Mouse (Mus musculus): ENCODE measurements around the gene Pgm5.
A peak's percentile ranks its signal among the peaks of the same experiment; 100 is the strongest.
"Not testable (repeated sequence)": the region's sequence is repeated elsewhere in the genome, so short reads cannot be mapped to it uniquely, and the experiment has no call there.

The Pgm5 gene

DNA sequence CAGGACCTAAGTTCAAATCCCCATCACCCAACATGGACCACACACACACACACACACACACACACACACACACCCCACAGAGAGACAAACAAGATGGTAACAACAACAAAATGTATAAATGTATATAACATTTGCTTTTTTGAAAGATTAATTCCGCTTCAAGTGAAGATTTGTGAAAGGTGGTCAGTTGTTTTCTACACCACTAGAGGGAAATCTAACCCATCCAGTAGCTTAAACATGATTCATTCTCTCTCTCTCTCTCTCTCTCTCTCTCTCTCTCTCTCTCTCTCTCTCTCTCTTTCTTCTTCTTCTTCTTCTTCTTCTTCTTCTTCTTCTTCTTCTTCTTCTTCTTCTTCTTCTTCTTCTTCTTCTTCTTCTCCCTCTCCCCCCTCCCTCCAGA is 158.5 kb downstream of the Pgm5 start:
- DNase-seq: not testable (repeated sequence)

DNA sequence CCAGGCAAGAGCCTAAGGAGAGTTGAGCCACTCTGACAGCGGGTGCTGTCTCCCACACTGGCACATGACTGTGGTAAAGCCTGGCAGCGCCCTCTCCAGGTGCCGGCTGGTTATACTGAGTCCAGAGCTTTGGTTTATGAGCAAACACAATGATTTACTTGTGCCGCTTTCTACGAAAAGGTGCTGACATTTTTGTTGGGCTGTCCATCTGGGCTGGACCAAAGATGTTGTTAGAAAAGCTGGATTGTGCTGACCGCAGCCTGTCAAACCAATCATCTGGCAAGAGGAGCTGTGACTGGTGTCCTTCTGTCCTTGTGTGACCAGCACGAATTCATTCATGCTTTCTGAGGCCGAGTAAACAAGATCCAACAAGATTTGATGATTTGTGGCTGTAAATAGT is 159.9 kb downstream of the Pgm5 start:
- DNase-seq: no peak

DNA sequence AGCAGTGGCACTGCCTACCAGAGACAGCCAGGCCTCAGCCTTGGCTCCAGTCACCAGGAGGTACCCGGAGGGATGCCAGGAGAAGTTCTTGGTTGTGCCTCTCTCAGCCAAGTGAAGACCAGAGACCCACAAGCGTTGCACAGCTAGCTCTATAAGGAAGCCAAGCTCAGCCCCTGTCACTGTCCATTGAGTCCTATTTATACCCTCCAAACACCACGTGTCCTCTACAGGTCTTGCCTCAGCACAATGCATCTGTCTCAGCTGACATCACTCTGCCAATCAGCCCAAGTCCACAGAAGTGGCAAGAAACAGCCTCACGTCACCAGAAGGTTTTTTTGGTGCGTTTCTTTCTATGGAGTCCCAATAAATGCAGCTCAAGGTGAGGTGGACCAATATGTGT is 161.0 kb downstream of the Pgm5 start:
- no peak for DNase-seq

DNA sequence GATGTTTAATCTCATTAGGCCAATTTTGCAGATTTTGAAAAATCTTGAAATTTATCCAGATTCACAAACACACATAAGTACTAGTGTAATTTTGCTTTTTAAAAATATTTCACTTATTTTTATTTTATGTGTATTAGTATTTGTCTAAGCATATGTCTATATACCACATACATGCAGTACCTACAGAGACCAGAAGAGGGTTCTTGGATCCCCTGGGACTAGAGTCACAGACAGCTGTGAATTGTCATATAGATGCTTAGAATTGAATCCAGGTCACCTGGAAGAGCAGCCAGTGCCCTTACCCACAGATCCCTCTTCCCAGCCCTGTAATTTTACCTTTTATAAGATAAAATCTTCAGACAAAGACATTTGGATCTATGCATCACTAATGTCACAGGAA is 161.7 kb downstream of the Pgm5 start:
- no peak for DNase-seq

DNA sequence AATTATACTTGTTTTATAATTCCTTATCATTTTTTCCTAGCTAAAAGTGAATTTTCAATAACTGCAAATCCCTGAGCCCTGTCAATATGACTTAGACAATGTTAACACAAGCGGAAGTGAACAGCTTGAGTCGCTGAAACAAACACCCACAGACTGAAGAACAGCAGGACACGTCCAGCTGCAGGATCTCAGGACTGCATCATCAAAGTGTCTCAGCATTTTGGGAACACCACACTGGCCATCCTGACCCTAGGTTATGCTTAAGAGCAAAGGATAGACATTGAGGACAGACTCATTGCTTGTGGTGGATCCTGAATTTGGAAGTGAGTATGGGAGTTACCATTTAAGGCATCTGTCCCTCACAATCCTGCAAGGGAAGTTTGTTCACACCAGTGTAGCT is 162.5 kb downstream of the Pgm5 start:
- DNase-seq: no peak

DNA sequence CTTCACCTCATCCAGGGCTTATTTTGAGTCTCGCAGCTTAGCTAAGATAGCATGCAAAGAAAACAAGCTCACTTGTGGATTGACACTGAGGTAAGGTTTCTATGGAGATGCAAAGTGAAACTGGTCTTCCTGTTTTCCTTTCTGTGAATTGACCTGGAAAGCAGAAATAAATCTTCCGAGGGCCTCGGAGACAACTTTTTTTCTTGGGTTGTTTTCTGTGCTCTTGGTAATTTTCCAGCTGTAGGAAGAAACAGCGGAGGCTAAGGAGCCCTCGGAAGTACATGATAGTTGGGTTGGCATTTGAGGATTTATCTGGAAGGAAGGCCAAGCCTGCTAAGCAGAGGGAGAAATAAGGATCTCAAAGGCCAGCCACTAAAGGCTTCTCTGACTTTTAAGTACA is 163.0 kb downstream of the Pgm5 start:
- no peak for DNase-seq

DNA sequence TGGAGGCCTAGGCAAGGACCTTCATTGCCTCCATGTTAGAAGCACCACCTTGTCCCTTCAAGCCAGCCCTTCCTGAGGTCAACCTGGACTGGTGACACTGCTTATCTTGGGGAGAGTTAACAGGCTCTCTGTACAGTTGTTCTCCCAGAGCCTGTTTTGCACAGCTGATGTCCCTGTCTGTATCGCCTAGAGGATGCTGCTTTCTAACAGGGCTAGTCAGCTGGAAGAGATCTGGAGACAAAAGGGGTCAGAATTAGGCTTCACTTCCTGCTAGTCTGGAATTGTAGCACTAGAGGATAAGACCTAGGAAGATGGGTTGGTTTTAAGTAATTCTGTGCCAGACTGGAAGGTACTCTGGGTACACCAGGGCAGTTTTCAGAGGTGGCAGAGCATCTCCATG is 163.7 kb downstream of the Pgm5 start:
- no peak for DNase-seq

DNA sequence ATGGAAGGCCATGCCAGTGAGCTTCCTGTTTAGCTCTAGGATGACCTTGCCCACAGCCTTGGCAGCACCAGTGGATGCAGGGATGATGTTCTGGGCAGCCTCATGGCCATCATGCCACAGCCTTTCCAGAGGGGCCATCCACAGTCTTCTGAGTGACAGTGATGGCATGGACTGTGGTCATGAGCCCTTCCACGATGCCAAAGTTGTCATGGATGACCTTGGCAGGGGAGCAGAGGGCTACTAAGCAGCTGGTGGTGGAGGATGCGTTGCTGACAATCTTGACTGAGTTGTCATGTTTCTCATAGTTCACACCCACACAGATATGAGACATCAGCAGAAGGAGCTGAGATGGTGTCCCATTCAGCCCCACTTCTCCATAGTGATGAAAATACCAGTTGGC is 169.0 kb downstream of the Pgm5 start:
- DNase-seq: no peak

DNA sequence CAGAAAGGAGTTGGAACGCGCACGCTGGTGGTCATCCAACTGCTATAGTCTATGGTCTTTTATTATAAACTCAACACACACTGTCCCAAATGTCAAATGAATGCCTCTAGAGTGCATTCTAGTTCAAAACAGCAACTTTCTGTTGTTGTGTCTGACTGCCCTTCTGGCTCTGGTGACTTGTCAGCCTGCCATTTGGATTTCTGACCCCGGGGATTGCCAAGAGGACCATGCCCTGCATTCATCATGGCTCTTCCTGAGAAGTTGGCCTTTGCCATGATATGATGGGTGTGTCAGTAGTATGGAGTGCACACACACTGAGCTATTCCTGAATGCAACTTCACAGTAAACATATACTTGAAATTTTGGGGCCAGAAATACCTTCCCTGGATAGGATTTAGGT is 172.1 kb downstream of the Pgm5 start:
- no peak for DNase-seq

DNA sequence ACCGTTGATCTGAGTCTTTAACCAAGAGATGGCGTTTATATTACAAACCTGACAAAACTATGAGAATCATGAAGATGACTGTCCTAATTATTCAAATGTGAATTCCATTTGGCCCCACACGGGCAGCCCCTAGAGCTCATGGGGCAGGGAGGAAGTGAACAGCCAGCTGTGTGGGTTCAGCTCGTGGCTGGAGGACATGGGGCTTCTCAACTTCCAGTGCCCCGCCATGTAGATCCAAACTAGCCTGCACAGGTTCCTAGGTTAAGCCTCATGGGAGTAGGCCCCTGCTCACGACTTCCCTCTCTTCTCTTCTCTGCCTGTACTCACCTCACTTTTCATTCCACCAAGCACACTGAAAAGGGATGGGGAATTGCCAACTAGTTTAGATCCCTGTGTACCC is 173.3 kb downstream of the Pgm5 start:
- DNase-seq: no peak

DNA sequence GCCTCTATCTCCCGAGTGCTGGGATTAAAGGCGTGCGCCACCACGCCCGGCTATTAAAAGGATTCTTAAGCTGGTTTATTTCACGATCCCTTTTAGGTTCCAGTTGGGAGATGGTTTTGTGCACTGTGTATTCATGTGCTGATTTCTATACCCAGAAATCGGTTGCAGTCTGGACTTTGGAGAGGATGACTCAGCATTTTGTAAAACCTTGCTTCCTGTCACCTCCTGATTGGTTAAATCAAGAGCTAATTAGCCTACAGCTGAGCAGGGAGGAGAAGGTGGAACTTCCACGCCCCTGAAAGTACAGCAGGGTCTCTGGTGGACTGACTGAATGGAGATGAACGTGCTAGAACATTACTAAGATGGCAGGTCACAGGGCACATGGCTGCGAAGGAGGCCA is 175.2 kb downstream of the Pgm5 start:
- DNase-seq: no peak

DNA sequence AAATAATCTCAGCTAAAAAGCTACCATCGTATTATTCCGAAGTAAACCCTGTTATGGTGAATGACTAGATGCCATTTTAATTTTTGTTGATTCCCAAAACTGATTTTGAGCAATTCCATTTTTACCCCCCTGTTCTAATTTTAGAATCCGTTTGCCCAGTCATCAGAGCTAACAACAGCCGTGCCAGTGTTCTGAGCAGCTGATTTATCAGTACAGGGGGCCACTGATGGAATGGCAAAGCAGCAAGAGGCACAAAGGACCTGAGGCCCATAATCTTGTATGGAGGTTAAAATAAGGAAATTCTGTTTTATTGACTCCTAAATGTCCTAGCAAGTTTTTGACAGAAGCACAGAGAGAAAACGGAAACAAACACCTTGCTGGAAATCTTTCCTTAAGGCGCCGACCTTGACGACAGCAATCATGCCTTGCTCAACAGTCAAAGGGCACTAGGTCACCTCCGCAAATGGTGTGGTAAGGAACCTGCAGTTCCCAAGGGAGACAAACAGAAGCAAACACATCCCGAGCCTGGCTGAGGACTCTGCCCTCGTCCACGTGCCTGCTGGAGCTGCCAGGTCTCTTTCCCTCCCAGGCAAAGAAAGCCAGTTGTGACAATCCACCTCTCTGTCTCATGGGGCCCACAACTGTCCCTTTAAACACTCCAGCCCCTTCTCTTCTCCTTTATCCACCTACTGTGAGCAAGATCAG is 178.5 kb downstream of the Pgm5 start:
- DNase-seq: no peak

DNA sequence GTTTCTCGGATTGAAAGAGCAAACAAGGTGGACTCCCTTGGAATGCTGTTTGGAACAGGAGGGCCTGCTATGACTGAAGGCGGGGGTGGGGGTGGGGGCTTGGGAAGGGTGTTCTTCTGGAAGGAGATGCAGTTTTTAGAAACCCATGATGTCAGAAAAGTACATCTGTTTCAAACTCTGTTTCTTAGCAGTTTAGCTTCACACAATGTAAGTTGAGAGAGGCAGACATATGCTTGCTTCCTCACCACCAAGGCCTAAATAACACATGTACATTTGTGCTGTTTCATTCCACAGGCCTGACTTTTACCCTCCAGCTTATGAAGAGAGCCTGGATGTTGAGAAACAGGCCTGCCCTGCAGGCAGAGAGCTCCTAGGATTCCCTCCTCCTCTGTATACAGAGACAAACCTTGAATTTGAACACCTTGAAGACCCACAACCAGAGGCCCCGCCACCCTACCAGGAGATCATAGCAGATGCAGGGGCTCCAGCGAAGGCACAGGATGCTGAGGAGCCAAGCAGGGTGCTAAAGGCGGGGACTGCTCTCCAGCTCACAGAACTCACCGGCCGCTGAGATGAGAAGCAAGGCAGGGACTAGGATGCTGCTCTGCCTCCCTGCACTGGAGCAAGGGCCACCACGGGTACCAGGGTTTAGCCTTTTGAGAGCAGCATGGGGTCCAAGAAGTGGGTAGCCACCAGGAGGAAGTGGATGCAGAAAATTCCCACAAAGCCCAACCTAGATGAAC is 184.2 kb downstream of the Pgm5 start:
- DNase-seq: no peak

DNA sequence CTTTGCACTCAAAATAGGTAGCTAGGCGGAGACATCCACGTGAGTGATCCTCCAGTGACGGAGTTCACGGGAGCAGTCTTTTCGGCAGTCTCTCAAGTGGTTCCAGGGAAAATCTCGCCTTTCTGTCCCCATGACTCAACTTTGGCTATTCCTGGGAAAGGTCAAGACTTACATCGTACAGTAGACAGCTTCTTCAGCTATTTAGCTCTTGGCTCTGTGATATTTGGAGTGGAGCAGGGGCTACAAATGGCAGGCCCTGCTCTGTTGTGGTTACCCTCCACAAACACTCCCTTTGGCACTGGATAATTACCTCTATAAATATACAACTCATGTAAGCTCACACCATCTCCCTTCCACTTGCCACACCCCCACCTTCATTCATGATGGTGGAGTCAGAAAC is 185.2 kb downstream of the Pgm5 start:
- no peak for DNase-seq

DNA sequence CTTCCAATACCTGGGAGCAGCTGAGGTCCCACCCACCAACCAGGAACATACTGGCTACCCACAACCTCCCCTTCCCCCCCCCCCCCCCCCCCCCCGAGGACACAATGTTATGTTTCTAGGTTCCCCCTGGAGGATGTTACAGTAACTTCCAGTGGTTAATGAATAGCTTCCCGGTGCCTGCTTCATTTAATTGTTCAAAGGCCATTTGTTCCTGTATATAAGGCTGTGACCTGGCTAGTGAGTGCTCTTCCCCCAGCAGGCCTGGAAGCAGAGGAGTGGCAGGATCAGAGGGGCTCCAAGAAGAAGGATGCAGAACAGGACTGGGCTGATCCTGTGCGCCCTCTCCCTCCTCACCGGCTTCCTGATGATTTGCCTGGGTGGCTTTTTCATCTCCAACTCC is 187.9 kb downstream of the Pgm5 start, which contains the start of gene Tmem252:
TSS of gene Tmem252 (plus strand) at position 247 of the 400 bp plus-strand sequence.
- no peak for DNase-seq

DNA sequence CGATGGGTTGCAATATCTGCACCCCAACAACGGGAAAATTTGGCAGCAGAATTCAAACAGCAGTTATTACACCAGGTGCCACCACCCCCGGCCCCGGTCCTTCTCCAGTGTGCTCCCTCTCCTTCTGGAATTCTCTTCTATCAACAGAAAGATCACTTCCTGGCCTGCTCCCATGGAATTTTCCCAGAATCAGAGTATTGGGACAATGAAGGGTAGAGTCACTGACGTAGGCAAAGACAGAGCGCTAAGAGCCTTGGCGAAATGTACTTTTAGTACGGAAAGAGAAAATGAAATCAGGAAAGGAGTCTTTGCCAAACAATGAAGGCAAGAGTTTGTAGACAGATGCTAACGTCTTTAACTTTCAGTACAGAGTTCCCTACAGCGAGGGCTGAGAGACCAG is 188.3 kb downstream of the Pgm5 start:
- no peak for DNase-seq

DNA sequence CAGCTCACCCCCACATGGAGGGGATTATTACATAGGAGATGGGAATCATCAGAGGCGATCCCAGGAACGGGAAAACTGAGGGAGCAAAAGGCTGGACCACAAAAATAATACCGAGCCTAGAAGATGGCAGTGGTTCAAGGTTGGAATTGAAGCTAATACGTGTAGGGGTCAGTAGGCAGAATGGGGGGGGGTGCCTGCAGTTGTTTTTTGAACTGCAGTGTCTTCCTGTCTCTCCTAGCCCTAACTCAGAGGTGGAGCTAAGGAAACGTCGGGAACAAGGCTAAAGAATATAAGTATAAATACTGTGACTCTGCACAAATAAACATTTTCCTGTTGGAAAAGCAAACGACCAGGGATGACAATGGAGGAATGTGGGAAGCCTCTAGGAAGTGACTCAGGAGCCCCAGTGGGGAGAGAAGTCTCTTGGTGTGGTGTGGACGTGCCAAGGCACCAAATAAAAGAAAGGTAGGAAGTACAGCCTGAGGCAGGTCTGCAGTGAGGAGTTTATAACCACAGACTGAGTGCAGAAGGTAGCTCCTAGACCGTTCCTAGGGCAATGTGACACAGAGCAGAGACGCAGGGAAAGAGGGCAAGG is 189.2 kb downstream of the Pgm5 start:
- DNase-seq: no peak

DNA sequence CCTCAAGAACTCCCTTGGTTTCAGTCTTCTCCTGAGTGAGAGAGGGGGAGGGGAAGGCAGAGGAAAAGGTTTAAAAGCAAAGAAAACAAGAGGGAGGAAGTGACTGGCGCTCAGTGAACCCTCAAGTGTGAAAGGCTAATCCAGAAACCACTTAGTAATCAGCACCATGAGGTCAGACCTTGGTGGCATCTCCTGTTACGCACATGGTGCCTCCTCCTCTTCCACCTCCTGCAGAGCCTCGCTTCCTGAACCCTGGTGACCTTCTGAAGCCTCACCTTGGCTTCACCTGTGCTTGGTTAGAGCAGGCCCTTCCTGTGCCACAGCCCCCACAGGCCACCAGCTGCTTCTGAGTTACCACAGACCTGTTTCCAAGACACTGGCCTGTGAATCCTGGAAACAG is 190.1 kb downstream of the Pgm5 start:
- no peak for DNase-seq

DNA sequence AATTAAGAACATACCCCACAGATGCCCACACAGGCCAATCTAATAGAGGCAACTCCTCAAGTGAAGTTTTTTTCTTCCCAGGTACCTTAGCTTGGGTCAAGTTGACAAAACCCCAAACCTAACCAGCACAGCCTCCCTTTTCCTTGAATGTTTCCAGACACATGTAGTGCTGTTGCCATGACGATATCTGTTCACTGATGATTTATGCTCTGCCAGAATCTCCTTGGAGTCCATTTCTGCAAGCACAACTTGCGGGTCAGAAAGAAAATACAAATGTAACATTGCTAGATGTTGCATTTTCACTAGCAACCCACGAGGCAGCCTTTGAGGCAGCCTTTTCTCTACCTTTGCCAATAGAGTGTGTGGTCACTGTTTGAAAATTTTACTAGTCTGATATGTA is 194.1 kb downstream of the Pgm5 start:
- no peak for DNase-seq

DNA sequence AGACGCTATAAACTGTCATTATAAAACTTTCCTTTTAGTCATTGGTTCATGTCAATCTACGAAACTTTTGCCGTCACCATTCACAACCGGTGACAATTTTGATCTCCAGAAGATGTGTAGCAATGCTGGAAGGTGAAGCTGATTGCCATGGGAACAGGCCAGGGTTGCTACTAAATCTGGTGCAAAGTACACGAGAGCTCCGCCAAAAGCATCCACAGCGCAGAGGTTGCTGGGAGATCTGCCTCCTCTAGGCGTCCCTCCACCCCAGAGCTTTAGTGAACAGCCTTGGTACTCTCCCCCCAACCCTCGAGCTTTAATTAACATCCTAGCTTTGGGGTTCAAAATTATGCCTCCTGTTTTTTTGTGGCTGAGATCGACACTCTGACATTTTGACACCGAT is 195.9 kb downstream of the Pgm5 start:
- DNase-seq: no peak

DNA sequence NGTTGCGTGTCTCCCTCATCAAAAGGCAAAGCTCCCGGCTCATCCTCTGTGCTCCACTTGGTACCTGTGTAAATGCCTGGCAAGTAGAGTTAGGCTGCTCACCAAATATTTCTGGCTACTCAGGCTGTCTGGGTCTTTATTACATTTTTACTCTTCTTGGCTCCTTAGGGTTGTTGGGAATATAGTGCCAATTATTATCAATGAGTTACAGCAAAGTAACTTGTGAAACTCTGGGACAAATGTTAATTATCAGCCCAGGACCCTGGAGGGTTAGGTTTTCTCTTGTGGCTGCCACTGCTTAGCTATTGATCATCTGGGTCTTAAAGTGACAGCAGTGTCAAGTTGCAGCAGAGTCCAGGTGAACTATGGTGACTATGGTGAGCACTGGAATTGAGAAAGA is 199.3 kb downstream of the Pgm5 start:
- DNase-seq: no peak

DNA sequence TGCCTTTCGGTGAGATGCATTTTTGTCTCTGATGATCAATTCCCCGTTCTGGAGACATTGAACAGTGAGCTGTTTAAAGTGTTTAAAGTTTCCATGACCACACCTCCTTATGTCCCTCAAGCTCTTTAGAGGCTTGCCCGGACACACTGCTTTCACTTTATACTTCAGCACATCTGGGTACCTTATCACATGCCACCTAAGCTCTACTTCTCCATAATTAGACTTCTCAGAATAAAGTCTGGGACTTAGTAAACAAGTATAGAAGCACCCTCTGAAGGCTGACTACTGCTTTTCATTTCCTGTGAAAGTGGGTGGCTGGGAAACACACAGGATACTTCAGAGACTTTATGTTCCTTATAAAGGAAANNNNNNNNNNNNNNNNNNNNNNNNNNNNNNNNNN is 204.7 kb downstream of the Pgm5 start:
- no peak for DNase-seq

DNA sequence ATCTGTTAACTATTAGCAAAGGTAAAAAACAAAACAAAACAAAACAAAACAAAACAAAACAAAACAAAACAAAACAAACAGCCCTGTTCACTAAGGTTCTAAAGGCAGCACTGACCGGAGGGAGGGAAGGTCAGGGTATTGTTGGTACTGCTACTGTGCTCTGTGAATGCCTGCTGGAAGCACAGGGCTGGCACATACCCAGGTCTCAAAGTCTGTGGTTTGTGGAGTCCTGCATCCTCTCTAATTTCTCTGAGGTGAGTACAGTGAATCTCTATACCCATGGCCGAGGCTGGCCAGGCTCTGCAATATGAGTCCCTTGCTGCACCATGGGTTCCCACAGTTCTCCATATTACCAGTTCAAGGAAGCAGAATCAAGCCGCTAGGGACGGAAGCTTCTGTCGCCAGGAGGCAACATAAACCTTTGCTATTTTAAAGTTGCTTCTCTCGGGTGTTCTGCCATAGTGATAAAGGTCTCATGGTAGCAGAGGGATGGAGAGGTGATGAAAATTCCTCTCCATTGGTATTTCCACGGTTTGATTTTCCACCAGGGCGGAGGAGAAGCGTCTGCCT is 208.3 kb downstream of the Pgm5 start:
- peak in 1 of 2 experiments; percentile 4 for DNase-seq

All from cerebellum, postnatal 14 days (tissue).